Mouse (Mus musculus) subcutaneous adipose tissue, adult 2 months (tissue): Measurements from ENCODE around the gene Hist1h2aa. TPM values are rescaled to one million over a fixed set of nuclear protein-coding genes. Genes with fewer than 3 reads are reported as not detected.

ENCODE experiments used
- polyA plus RNA-seq: library from polyadenylated mRNA; depleted of rRNA; stranded (reverse); fragments of >200 nt; gene quantifications from 2 replicates; pipeline ENCODE4 v1.2.3, GENCODE M21; 2012; ENCODE audit warnings: low replicate concordance; rRNA removed

The Hist1h2aa gene
- not detected in 2 replicates for polyA plus RNA-seq

DNA sequence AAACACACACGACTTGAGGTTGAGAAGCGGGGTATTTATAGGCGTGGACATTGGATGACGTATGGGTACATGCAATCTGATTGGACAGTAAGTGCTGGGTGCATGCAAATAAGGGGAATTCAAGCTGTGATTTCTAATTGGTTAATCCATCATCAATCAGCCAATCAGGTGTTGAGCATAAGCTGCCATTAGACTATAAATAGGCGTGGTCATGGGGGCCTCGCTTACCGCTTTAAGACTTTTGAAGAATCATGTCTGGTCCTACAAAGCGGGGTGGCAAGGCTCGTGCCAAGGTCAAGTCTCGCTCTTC is at the start of gene Hist1h2aa:
Gene Hist1h2aa, plus strand, starts transcription at position 252 of the 310 bp plus-strand sequence.

GRCm38 (mm10) chr13:23914376-23915167 is 19.7 kb upstream of the Hist1h2aa start, which contains the start of gene Slc17a4:
Gene Slc17a4, minus strand, starts transcription at chr13:23915009.

GRCm38 (mm10) chr13:23933421-23934210 is 646 bp upstream of the Hist1h2aa start, which contains the start of gene Hist1h2ba:
Gene Hist1h2ba, minus strand, starts transcription at chr13:23934156.

Other genes starting within 250 kb of the Hist1h2aa start
- not detected in 2 replicates for gene Hist1h1t, start 238.6 kb upstream of the Hist1h2aa start, polyA plus RNA-seq
- gene Hist1h4c, start 236.0 kb upstream of the Hist1h2aa start, polyA plus RNA-seq: 5.8 TPM in 2 replicates
- 45.6 and 144 TPM in 2 replicates for gene Hfe, start 223.6 kb upstream of the Hist1h2aa start, polyA plus RNA-seq
- 73.0 and 92.8 TPM in 2 replicates for gene Hist1h1c, start 195.7 kb upstream of the Hist1h2aa start, polyA plus RNA-seq
- 0.89 and 13.7 TPM in 2 replicates for gene Hist1h3c, start 188.9 kb upstream of the Hist1h2aa start, polyA plus RNA-seq
- gene Hist1h2bb, start 187.7 kb upstream of the Hist1h2aa start, polyA plus RNA-seq: 7.3 and 9.2 TPM in 2 replicates
- gene Hist1h2ab, start 183.3 kb upstream of the Hist1h2aa start, polyA plus RNA-seq: 1.4 and 13.7 TPM in 2 replicates
- gene Hist1h3b, start 182.2 kb upstream of the Hist1h2aa start, polyA plus RNA-seq: 2.3 and 17.2 TPM in 2 replicates
- 7.7 TPM in 1 of 2 replicates, not detected in the other for gene Hist1h4b, start 177.4 kb upstream of the Hist1h2aa start, polyA plus RNA-seq
- gene Hist1h4a, start 173.2 kb upstream of the Hist1h2aa start, polyA plus RNA-seq: 7.6 and 9.8 TPM in 2 replicates
- 1.3 and 14.9 TPM in 2 replicates for gene Hist1h3a, start 172.1 kb upstream of the Hist1h2aa start, polyA plus RNA-seq
- 0.17 and 0.86 TPM in 2 replicates for gene Hist1h1a, start 170.8 kb upstream of the Hist1h2aa start, polyA plus RNA-seq
- 0.24 TPM in 1 of 2 replicates, not detected in the other for gene Trim38, start 164.5 kb upstream of the Hist1h2aa start, polyA plus RNA-seq
- not detected in 2 replicates for gene Slc17a2, start 127.5 kb upstream of the Hist1h2aa start, polyA plus RNA-seq
- gene Slc17a3, start 95.0 kb upstream of the Hist1h2aa start, polyA plus RNA-seq: not detected in 2 replicates
- gene Slc17a1, start 66.7 kb upstream of the Hist1h2aa start, polyA plus RNA-seq: not detected in 2 replicates
- not detected in 2 replicates for gene Slc17a4, start 19.5 kb upstream of the Hist1h2aa start, polyA plus RNA-seq
- not detected in 2 replicates for gene Hist1h2ba, start 306 bp upstream of the Hist1h2aa start, polyA plus RNA-seq
- not detected in 2 replicates for gene Scgn, start 56.8 kb downstream of the Hist1h2aa start, polyA plus RNA-seq